Mouse (Mus musculus) cortical plate, adult 2 months (tissue): ENCODE measurements at regions not wholly inside any gene's neighbourhood (a gene's known extent, or its start where the extent isn't known, plus 50 kb on each side); places are given as distances from the start of the nearest gene placed in this dataset.
A peak's percentile ranks its signal among the peaks of the same experiment; 100 is the strongest.

Source experiments
- H3K27ac ChIP-seq: fragments of 200-500 bp; 2 replicates; pipeline ENCODE4 v1.5.1; 2012; ENCODE audit warnings: low read length, control low read depth, inconsistent platforms; ENCODE audit not compliant: insufficient read depth
- H3K4me1 ChIP-seq: fragments of 200-500 bp; 2 replicates; pipeline ENCODE4 v1.6.1; 2011; ENCODE audit warnings: low read length; ENCODE audit not compliant: control insufficient read depth, insufficient read depth
- H3K4me3 ChIP-seq: fragments of 200-500 bp; 2 replicates; pipeline ENCODE4 v1.5.1; 2011; ENCODE audit warnings: mild to moderate bottlenecking, low read length, control low read depth; ENCODE audit not compliant: insufficient read depth
- CTCF ChIP-seq: fragments of 200-500 bp; IDR thresholded peaks from 2 replicates; pipeline ENCODE4 v1.5.1; 2011; ENCODE audit warnings: mild to moderate bottlenecking, control low read depth, low read length; ENCODE audit not compliant: insufficient read depth; ENCODE audit errors: extremely low read depth
- POLR2A ChIP-seq: fragments of 200-500 bp; IDR thresholded peaks from 2 replicates; pipeline ENCODE4 v1.6.1; 2011; ENCODE audit warnings: mild to moderate bottlenecking, low read length, control low read depth; ENCODE audit not compliant: insufficient read depth; ENCODE audit errors: extremely low read depth

DNA sequence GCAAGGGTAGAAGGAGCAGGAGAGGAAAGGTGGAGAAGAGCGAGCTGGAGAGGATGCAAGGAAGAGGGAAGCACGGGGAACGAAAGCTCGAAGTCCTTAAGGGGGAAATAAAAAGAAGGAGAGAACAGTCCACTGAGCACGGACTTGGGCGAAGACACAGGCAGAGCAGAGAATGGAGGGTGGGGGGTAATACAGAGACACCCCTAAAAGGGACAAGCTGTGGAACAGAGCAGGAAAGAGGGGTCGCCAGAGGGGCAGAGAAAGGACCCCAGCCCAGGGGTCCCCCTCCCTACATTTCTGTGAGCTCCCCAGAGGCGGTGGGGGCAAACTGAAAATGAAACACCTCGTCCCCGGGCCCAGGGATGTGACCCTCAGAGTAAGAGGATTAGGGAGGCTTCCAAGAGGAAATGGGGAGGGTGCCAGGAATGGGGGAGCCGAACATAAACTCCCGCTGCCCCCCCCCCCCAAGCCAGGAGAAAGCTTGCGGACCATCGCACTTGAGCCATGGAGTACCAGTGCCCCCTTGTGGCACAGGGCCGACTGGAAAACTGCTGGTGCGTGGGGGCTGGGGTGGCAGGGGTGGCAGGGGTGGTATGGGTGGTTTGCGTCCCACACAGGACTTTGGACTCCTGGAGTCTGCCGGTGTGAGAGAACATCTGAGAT, 103.5 kb upstream of the Pja1 start:
- Histone ChIP-seq H3K4me3 (0 out of 2 replicates have a peak overlapping the region, but pooled peaks have one; percentile 13), H3K4me1 (peaks cover 2% of the 10 kb centered on the region; the same call in 1 of the 2 replicates), H3K27ac (no peak overlapping the region)
- TF ChIP-seq CTCF: peak; percentile 55
- TF ChIP-seq POLR2A: no peak

DNA sequence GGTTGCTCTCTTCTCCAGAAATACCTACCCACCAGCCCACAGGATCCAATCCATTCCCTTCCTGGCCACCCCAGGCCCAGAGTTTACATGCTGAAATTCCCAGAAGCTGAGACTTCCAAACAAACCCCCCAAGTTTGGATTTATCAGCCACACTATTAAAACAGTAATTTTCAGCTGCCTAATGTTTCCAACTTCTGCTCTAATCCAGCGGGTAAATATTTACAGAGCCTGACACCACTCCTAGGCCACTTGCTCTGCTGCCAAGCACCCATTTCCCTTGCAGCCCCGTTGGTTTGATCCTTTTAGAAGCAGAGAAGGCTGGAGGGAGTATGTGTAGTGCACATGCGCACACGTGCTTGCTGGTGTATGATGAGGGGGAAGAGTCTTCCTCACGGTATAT, 99.1 kb upstream of the Pja1 start:
- H3K4me3 ChIP-seq: no peak overlapping the region
- TF ChIP-seq POLR2A (no peak), CTCF (no peak)
- H3K4me1 ChIP-seq: peaks cover 2% of the 10 kb centered on the region; the same call in 1 of the 2 replicates
- no peak overlapping the region for H3K27ac ChIP-seq

GRCm38 (mm10) chrX:99568244-99568643, 97.2 kb upstream of the Pja1 start:
- Histone ChIP-seq H3K4me1 (no peaks in the 10 kb centered on the region; the same call in 1 of the 2 replicates), H3K27ac (no peak overlapping the region)
- TF ChIP-seq CTCF (no peak), POLR2A (no peak)

GRCm38 (mm10) chrX:99567367-99568164, 96.5 kb upstream of the Pja1 start:
- Histone ChIP-seq H3K4me3 (no peak overlapping the region), H3K4me1 (peaks cover under 1% of the 10 kb centered on the region; the same call in 1 of the 2 replicates), H3K27ac (no peak overlapping the region)
- no peak for TF ChIP-seq CTCF
- no peak for TF ChIP-seq POLR2A

More at GRCm38 (mm10) chrX:99568244-99568643, 97.2 kb upstream of the Pja1 start:
- H3K4me3 ChIP-seq: no peak overlapping the region

GRCm38 (mm10) chrX:99561995-99562394, 90.9 kb upstream of the Pja1 start:
- peaks cover 4% of the 10 kb centered on the region; the same call in 1 of the 2 replicates for H3K4me1 ChIP-seq
- H3K27ac ChIP-seq: no peak overlapping the region
- no peak overlapping the region for H3K4me3 ChIP-seq
- TF ChIP-seq POLR2A (no peak), CTCF (no peak)

GRCm38 (mm10) chrX:99560699-99561098, 89.6 kb upstream of the Pja1 start:
- TF ChIP-seq POLR2A: no peak
- no peak for TF ChIP-seq CTCF
- Histone ChIP-seq H3K27ac (no peak overlapping the region), H3K4me1 (peaks cover 4% of the 10 kb centered on the region; the same call in 1 of the 2 replicates), H3K4me3 (no peak overlapping the region)

DNA sequence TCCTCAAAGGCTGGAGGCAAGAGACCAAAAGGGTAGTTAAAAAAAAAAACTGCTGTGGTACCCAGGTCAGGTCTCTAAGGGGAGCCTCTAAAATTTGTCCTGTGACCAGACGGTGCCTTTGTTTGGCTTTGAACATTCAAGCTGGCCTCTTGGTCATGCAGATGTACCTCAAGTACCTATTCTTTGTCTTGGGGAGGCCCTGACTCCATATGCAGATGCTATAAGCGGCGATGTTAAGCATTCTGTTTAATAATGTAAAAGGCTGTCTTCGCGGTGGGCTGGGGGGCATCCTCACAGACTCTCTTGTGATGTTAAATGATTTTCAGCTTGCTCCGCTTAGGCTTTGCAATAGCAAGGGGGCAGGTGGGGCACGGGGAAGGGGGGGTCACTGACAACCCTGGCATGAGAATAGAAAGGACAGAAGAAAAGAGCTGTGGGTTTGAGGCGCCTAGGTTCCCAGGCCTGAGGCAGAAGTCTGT, 85.8 kb upstream of the Pja1 start:
- Histone ChIP-seq H3K4me3 (no peak overlapping the region), H3K4me1 (peaks cover 2% of the 10 kb centered on the region; the same call in 1 of the 2 replicates), H3K27ac (no peak overlapping the region)
- TF ChIP-seq POLR2A: no peak
- TF ChIP-seq CTCF: no peak

DNA sequence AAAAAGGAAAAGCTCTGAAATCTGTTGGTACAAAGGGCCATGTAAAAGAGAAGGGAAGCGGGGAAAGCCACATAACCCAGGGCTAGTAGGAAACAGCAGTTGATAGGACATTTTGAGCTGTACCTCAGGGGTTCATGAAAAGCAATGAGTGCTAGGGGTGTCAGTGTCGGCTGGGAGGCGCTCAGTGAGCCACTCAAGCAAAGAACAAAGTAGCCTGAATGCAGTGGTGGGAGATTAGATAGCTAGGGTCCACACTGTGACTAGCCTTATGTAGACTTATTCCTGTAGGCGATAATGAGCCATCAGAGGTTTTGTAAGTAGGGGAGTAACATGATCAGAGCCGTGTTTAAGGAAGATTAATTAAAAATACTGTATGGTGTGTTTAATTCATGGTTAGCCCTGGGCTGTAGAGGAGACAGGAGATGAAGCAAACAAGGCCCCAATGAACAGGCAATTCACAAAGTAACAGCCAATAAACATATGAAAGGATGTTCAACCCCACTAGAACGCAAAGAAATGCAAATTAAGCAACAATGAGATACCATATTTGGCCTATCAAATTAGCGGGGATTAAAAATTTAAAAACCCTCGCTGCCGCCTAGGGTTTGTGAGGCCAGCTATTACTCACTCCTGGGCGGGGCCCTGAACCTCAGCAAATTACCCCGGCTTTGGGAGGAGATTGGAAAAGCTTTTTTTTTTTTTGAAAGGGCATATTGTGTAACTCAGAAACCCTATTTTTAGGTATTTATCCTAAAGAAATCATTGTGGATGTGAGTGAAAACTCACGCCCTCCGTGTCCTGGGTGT, 85.1 kb upstream of the Pja1 start:
- H3K4me1 ChIP-seq: no peaks in the 10 kb centered on the region
- H3K27ac ChIP-seq: no peak overlapping the region
- H3K4me3 ChIP-seq: no peak overlapping the region
- TF ChIP-seq POLR2A (no peak), CTCF (no peak)

GRCm38 (mm10) chrX:99552778-99553177, 81.7 kb upstream of the Pja1 start:
- Histone ChIP-seq H3K4me1 (no peaks in the 10 kb centered on the region), H3K27ac (no peak overlapping the region), H3K4me3 (no peak overlapping the region)
- no peak for TF ChIP-seq POLR2A
